Mouse (Mus musculus): ENCODE data around the gene Slc8a2. TPM values are rescaled to one million over a fixed set of nuclear protein-coding genes. Genes with fewer than 3 reads are reported as not detected.

Gene Slc8a2
- polyA plus RNA-seq (2012; rRNA removed): 25.7 and 34.0 TPM in 2 replicates

- no peak for TF ChIP-seq CTCF (IDR thresholded peaks at IDR 0.05; ENCODE audit: borderline replicate concordance, extremely low read depth, insufficient read depth, insufficient read length)
- no peak for TF ChIP-seq POLR2A (IDR thresholded peaks at IDR 0.05; ENCODE audit: borderline replicate concordance, extremely low read depth, insufficient read depth, insufficient read length, poor library complexity, severe bottlenecking)
- peak; percentile 91 for DNase-seq (ENCODE audit: low read depth)
Observed at GRCm38 (mm10) chr7:16129421-16129845, at the start of gene Slc8a2. Slc8a2 (plus strand) TSS chr7:16129826.

GRCm38 (mm10) chr7:16079947-16080346 is 49.7 kb upstream of the Slc8a2 start:
- TF ChIP-seq CTCF (IDR thresholded peaks at IDR 0.05; ENCODE audit: borderline replicate concordance, extremely low read depth, insufficient read depth, insufficient read length): no peak
- TF ChIP-seq POLR2A (IDR thresholded peaks at IDR 0.05; ENCODE audit: borderline replicate concordance, extremely low read depth, insufficient read depth, insufficient read length, poor library complexity, severe bottlenecking): no peak
- DNase-seq (ENCODE audit: low read depth): no peak

GRCm38 (mm10) chr7:16080581-16080980 is 49.0 kb upstream of the Slc8a2 start:
- TF ChIP-seq CTCF (IDR thresholded peaks at IDR 0.05; ENCODE audit: borderline replicate concordance, extremely low read depth, insufficient read depth, insufficient read length) (no peak), POLR2A (IDR thresholded peaks at IDR 0.05; ENCODE audit: borderline replicate concordance, extremely low read depth, insufficient read depth, insufficient read length, poor library complexity, severe bottlenecking) (no peak)
- no peak for DNase-seq (ENCODE audit: low read depth)

GRCm38 (mm10) chr7:16083361-16083760 is 46.3 kb upstream of the Slc8a2 start:
- TF ChIP-seq POLR2A (IDR thresholded peaks at IDR 0.05; ENCODE audit: borderline replicate concordance, extremely low read depth, insufficient read depth, insufficient read length, poor library complexity, severe bottlenecking) (no peak), CTCF (IDR thresholded peaks at IDR 0.05; ENCODE audit: borderline replicate concordance, extremely low read depth, insufficient read depth, insufficient read length) (no peak)
- no peak for DNase-seq (ENCODE audit: low read depth)

GRCm38 (mm10) chr7:16087587-16087986 is 42.0 kb upstream of the Slc8a2 start:
- TF ChIP-seq POLR2A (IDR thresholded peaks at IDR 0.05; ENCODE audit: borderline replicate concordance, extremely low read depth, insufficient read depth, insufficient read length, poor library complexity, severe bottlenecking) (no peak), CTCF (IDR thresholded peaks at IDR 0.05; ENCODE audit: borderline replicate concordance, extremely low read depth, insufficient read depth, insufficient read length) (no peak)
- no peak for DNase-seq (ENCODE audit: low read depth)

- TF ChIP-seq POLR2A (IDR thresholded peaks at IDR 0.05; ENCODE audit: borderline replicate concordance, extremely low read depth, insufficient read depth, insufficient read length, poor library complexity, severe bottlenecking): no peak
- TF ChIP-seq CTCF (IDR thresholded peaks at IDR 0.05; ENCODE audit: borderline replicate concordance, extremely low read depth, insufficient read depth, insufficient read length): no peak
- DNase-seq (ENCODE audit: low read depth): no peak
Observed at GRCm38 (mm10) chr7:16094592-16094991, 35.0 kb upstream of the Slc8a2 start.

- peak; percentile 100 for DNase-seq (ENCODE audit: low read depth)
- TF ChIP-seq CTCF (IDR thresholded peaks at IDR 0.05; ENCODE audit: borderline replicate concordance, extremely low read depth, insufficient read depth, insufficient read length): peak; percentile 68; the same call in 1 of the 2 replicates
- peak; percentile 85 for TF ChIP-seq POLR2A (IDR thresholded peaks at IDR 0.05; ENCODE audit: borderline replicate concordance, extremely low read depth, insufficient read depth, insufficient read length, poor library complexity, severe bottlenecking)
Observed at GRCm38 (mm10) chr7:16098021-16099017, 31.3 kb upstream of the Slc8a2 start, which contains the start of gene Napa. Napa (plus strand) TSS chr7:16098458.

- no peak for DNase-seq (ENCODE audit: low read depth)
- TF ChIP-seq CTCF (IDR thresholded peaks at IDR 0.05; ENCODE audit: borderline replicate concordance, extremely low read depth, insufficient read depth, insufficient read length): no peak
- no peak for TF ChIP-seq POLR2A (IDR thresholded peaks at IDR 0.05; ENCODE audit: borderline replicate concordance, extremely low read depth, insufficient read depth, insufficient read length, poor library complexity, severe bottlenecking)
Observed at GRCm38 (mm10) chr7:16099901-16100300, 29.7 kb upstream of the Slc8a2 start.

- no peak for DNase-seq (ENCODE audit: low read depth)
- TF ChIP-seq POLR2A (IDR thresholded peaks at IDR 0.05; ENCODE audit: borderline replicate concordance, extremely low read depth, insufficient read depth, insufficient read length, poor library complexity, severe bottlenecking): no peak
- TF ChIP-seq CTCF (IDR thresholded peaks at IDR 0.05; ENCODE audit: borderline replicate concordance, extremely low read depth, insufficient read depth, insufficient read length): no peak
Observed at GRCm38 (mm10) chr7:16101081-16101480, 28.5 kb upstream of the Slc8a2 start.

GRCm38 (mm10) chr7:16101726-16102475 is 27.7 kb upstream of the Slc8a2 start:
- DNase-seq (ENCODE audit: low read depth): no peak
- TF ChIP-seq CTCF (IDR thresholded peaks at IDR 0.05; ENCODE audit: borderline replicate concordance, extremely low read depth, insufficient read depth, insufficient read length): no peak
- no peak for TF ChIP-seq POLR2A (IDR thresholded peaks at IDR 0.05; ENCODE audit: borderline replicate concordance, extremely low read depth, insufficient read depth, insufficient read length, poor library complexity, severe bottlenecking)

GRCm38 (mm10) chr7:16102686-16103226 is 26.9 kb upstream of the Slc8a2 start:
- TF ChIP-seq CTCF (IDR thresholded peaks at IDR 0.05; ENCODE audit: borderline replicate concordance, extremely low read depth, insufficient read depth, insufficient read length) (no peak), POLR2A (IDR thresholded peaks at IDR 0.05; ENCODE audit: borderline replicate concordance, extremely low read depth, insufficient read depth, insufficient read length, poor library complexity, severe bottlenecking) (no peak)

More at GRCm38 (mm10) chr7:16102686-16103226, 26.9 kb upstream of the Slc8a2 start:
- no peak for DNase-seq (ENCODE audit: low read depth)

Data from brain, embryonic 14.5 days (tissue).